Mouse (Mus musculus): ENCODE measurements at regions not wholly inside any gene's neighbourhood (a gene's known extent, or its start where the extent isn't known, plus 50 kb on each side); places are given as distances from the start of the nearest gene placed in this dataset.

- Histone ChIP-seq H3K9ac (replicated peaks; ENCODE audit: low read depth, low read length) (no peak overlapping the region), H3K36me3 (replicated peaks; ENCODE audit: control insufficient read depth, insufficient read depth, low read length) (no peaks in the 10 kb centered on the region)
These were observed 162.5 kb upstream of the Zranb2 start for GRCm38 (mm10) chr3:157371509-157371908.

DNA sequence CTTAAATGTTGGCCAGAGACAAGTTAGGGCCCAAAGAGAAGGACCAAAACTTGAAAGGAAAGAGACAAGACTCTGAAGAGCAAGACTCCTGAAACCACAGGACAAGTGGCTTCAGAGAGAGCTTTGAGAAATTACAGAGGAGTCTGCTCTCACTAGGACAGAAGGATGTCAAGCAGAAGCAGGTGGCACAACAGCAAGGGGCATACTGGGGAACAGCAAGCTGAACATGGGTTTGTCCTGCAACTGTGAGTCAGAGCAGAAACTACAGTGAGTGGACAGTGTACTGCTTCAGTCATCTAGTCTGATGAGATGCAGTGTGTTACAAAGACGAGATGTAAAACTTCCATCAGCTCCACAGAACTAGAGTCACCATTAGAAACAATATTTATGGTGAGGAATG lies 160.6 kb upstream of the Zranb2 start:
- no peak overlapping the region for H3K27ac ChIP-seq (ENCODE audit: low read depth)
- no peak for DNase-seq (ENCODE audit: low spot score)
- WGBS = 49% methylated on average over 1 of the region's 1 CpGs

More at GRCm38 (mm10) chr3:157371509-157371908, 162.5 kb upstream of the Zranb2 start:
- TF ChIP-seq CTCF (IDR thresholded peaks at IDR 0.05; ENCODE audit: low read depth) = no peak
- TF ChIP-seq EP300 (IDR thresholded peaks at IDR 0.05; ENCODE audit: low read depth) = no peak
- no peak overlapping the region for H3K4me2 ChIP-seq (ENCODE audit: low read depth, low read length)
- H3K9me3 ChIP-seq (replicated peaks; ENCODE audit: control insufficient read depth, low read length) = no peaks in the 10 kb centered on the region
- ATAC-seq (ENCODE audit: insufficient read depth, low read depth) = no peak
- H3K27me3 ChIP-seq (ENCODE audit: control insufficient read depth, insufficient read depth, low read length) = no peaks in the 10 kb centered on the region
- DNase-seq (ENCODE audit: low spot score) = no peak
- H3K4me3 ChIP-seq (ENCODE audit: low read depth, low read length) = no peak overlapping the region
- H3K4me1 ChIP-seq (ENCODE audit: control insufficient read depth, insufficient read depth) = no peaks in the 10 kb centered on the region
- 65% methylated on average over 3 of the region's 3 CpGs for WGBS
- no peak overlapping the region for H3K27ac ChIP-seq (ENCODE audit: low read depth)

DNA sequence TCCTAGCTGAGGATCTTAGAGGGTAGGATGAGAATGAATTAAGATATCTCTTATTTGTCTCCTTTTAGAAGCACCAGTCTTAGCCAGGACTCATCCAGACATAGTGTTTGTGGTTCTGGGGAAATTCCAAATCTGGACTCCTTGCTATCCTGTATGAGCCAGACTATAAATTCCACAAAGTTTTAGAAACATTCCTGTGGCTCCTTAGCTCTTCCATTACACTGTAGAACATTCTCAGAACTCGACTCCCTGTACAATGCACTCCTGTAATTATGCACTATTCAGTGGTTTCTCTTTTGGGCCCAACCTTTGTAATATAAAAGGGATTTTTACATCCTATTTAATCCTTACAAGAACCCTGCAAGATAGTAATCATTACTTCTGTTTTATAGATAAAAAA lies 159.8 kb upstream of the Zranb2 start:
- no peak for DNase-seq (ENCODE audit: low spot score)
- Histone ChIP-seq H3K9me3 (replicated peaks; ENCODE audit: control insufficient read depth, low read length) (no peaks in the 10 kb centered on the region), H3K4me2 (ENCODE audit: low read depth, low read length) (no peak overlapping the region), H3K9ac (replicated peaks; ENCODE audit: low read depth, low read length) (no peak overlapping the region), H3K36me3 (replicated peaks; ENCODE audit: control insufficient read depth, insufficient read depth, low read length) (no peaks in the 10 kb centered on the region), H3K27me3 (ENCODE audit: control insufficient read depth, insufficient read depth, low read length) (no peaks in the 10 kb centered on the region), H3K4me1 (ENCODE audit: control insufficient read depth, insufficient read depth) (no peaks in the 10 kb centered on the region), H3K4me3 (ENCODE audit: low read depth, low read length) (no peak overlapping the region), H3K27ac (ENCODE audit: low read depth) (no peak overlapping the region)
- ATAC-seq (ENCODE audit: insufficient read depth, low read depth) = no peak
- WGBS = 42% methylated on average over 1 of the region's 1 CpGs
- no peak for TF ChIP-seq CTCF (IDR thresholded peaks at IDR 0.05; ENCODE audit: low read depth)
- no peak for TF ChIP-seq EP300 (IDR thresholded peaks at IDR 0.05; ENCODE audit: low read depth)

More for the DNA sequence above, 160.6 kb upstream of the Zranb2 start:
- H3K4me3 ChIP-seq (ENCODE audit: low read depth, low read length) = no peak overlapping the region
- no peaks in the 10 kb centered on the region for H3K27me3 ChIP-seq (ENCODE audit: control insufficient read depth, insufficient read depth, low read length)
- H3K36me3 ChIP-seq (replicated peaks; ENCODE audit: control insufficient read depth, insufficient read depth, low read length) = no peaks in the 10 kb centered on the region
- ATAC-seq (ENCODE audit: insufficient read depth, low read depth) = no peak
- no peak for TF ChIP-seq EP300 (IDR thresholded peaks at IDR 0.05; ENCODE audit: low read depth)
- no peak for TF ChIP-seq CTCF (IDR thresholded peaks at IDR 0.05; ENCODE audit: low read depth)
- H3K4me2 ChIP-seq (ENCODE audit: low read depth, low read length) = no peak overlapping the region
- H3K9me3 ChIP-seq (replicated peaks; ENCODE audit: control insufficient read depth, low read length) = no peaks in the 10 kb centered on the region
- H3K4me1 ChIP-seq (ENCODE audit: control insufficient read depth, insufficient read depth) = no peaks in the 10 kb centered on the region
- H3K9ac ChIP-seq (replicated peaks; ENCODE audit: low read depth, low read length) = no peak overlapping the region

GRCm38 (mm10) chr3:157377531-157377930 lies 156.4 kb upstream of the Zranb2 start:
- DNase-seq (ENCODE audit: low spot score) (no peak), ATAC-seq (ENCODE audit: insufficient read depth, low read depth) (no peak)
- TF ChIP-seq EP300 (IDR thresholded peaks at IDR 0.05; ENCODE audit: low read depth) (no peak), CTCF (IDR thresholded peaks at IDR 0.05; ENCODE audit: low read depth) (no peak)
- Histone ChIP-seq H3K4me1 (ENCODE audit: control insufficient read depth, insufficient read depth) (no peaks in the 10 kb centered on the region), H3K36me3 (replicated peaks; ENCODE audit: control insufficient read depth, insufficient read depth, low read length) (no peaks in the 10 kb centered on the region), H3K27ac (ENCODE audit: low read depth) (no peak overlapping the region), H3K9ac (replicated peaks; ENCODE audit: low read depth, low read length) (no peak overlapping the region), H3K4me3 (ENCODE audit: low read depth, low read length) (no peak overlapping the region), H3K9me3 (replicated peaks; ENCODE audit: control insufficient read depth, low read length) (no peaks in the 10 kb centered on the region), H3K4me2 (ENCODE audit: low read depth, low read length) (no peak overlapping the region), H3K27me3 (ENCODE audit: control insufficient read depth, insufficient read depth, low read length) (no peaks in the 10 kb centered on the region)
- 82% methylated on average over 8 of the region's 8 CpGs for WGBS

DNA sequence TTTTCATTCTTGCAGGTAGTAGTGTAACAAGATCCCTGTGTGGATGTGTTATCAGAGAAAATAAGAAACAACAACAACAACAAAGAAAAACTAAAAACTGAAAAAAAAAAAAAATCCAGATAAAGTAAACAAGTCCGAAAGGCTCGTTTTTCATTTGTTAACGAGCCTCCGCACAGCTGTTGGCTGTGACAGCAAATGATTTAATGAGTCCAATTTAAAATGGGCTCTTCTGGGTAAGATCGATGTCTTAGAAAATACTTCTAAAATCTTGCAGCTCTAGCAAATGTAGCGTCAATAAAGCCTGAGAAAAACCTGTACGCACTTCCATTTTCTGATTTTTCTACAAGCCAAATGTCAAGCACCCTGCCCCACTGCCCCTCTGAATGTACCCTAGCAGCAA lies 155.8 kb upstream of the Zranb2 start:
- Histone ChIP-seq H3K36me3 (replicated peaks; ENCODE audit: control insufficient read depth, insufficient read depth, low read length) (no peaks in the 10 kb centered on the region), H3K9ac (replicated peaks; ENCODE audit: low read depth, low read length) (no peak overlapping the region), H3K27me3 (ENCODE audit: control insufficient read depth, insufficient read depth, low read length) (no peaks in the 10 kb centered on the region), H3K4me2 (ENCODE audit: low read depth, low read length) (no peak overlapping the region), H3K4me3 (ENCODE audit: low read depth, low read length) (no peak overlapping the region), H3K9me3 (replicated peaks; ENCODE audit: control insufficient read depth, low read length) (no peaks in the 10 kb centered on the region), H3K27ac (ENCODE audit: low read depth) (no peak overlapping the region), H3K4me1 (ENCODE audit: control insufficient read depth, insufficient read depth) (no peaks in the 10 kb centered on the region)
- ATAC-seq (ENCODE audit: insufficient read depth, low read depth) (no peak), DNase-seq (ENCODE audit: low spot score) (no peak)
- TF ChIP-seq EP300 (IDR thresholded peaks at IDR 0.05; ENCODE audit: low read depth) = no peak
- TF ChIP-seq CTCF (IDR thresholded peaks at IDR 0.05; ENCODE audit: low read depth) = no peak
- 85% methylated on average over 7 of the region's 7 CpGs for WGBS

- Histone ChIP-seq H3K4me1 (ENCODE audit: control insufficient read depth, insufficient read depth) (no peaks in the 10 kb centered on the region), H3K27ac (ENCODE audit: low read depth) (no peak overlapping the region), H3K9ac (replicated peaks; ENCODE audit: low read depth, low read length) (no peak overlapping the region), H3K4me3 (ENCODE audit: low read depth, low read length) (no peak overlapping the region), H3K36me3 (replicated peaks; ENCODE audit: control insufficient read depth, insufficient read depth, low read length) (no peaks in the 10 kb centered on the region), H3K4me2 (ENCODE audit: low read depth, low read length) (no peak overlapping the region), H3K27me3 (ENCODE audit: control insufficient read depth, insufficient read depth, low read length) (no peaks in the 10 kb centered on the region), H3K9me3 (replicated peaks; ENCODE audit: control insufficient read depth, low read length) (no peaks in the 10 kb centered on the region)
- no peak for DNase-seq (ENCODE audit: low spot score)
- ATAC-seq (ENCODE audit: insufficient read depth, low read depth) = no peak
- WGBS = 44% methylated on average over 1 of the region's 1 CpGs
- TF ChIP-seq CTCF (IDR thresholded peaks at IDR 0.05; ENCODE audit: low read depth) = no peak
- no peak for TF ChIP-seq EP300 (IDR thresholded peaks at IDR 0.05; ENCODE audit: low read depth)
These were observed 142.1 kb upstream of the Zranb2 start for GRCm38 (mm10) chr3:157391835-157392234.
